Mouse (Mus musculus) gastrocnemius, postnatal 4 days (tissue): ENCODE data around the gene Rxra. TPM values are rescaled to one million over a fixed set of nuclear protein-coding genes. Genes with fewer than 3 reads are reported as not detected.

Experiments
- DNase-seq, 2 experiments: peaks; one replicate each; pipeline ENCODE4 v3.0.0; 2021 to 2022; ENCODE audit warnings: low spot score in 2 of 2, mixed read lengths in 2 of 2
- total RNA-seq, 2 experiments: library from RNA; stranded (reverse); gene quantifications; 2 replicates each; pipeline ENCODE4 v1.2.3; 2021

Gene Rxra
- total RNA-seq, 2 experiments from 2014 or later = 59.0 to 60.2 TPM

GRCm38 (mm10) chr2:27699574-27699973 lies 23.3 kb downstream of the Rxra start:
- peak; percentile 78 to 90 for DNase-seq

GRCm38 (mm10) chr2:27702283-27702682 lies 26.0 kb downstream of the Rxra start:
- DNase-seq = no peak

GRCm38 (mm10) chr2:27702904-27703666 lies 26.8 kb downstream of the Rxra start:
- DNase-seq = no peak

DNA sequence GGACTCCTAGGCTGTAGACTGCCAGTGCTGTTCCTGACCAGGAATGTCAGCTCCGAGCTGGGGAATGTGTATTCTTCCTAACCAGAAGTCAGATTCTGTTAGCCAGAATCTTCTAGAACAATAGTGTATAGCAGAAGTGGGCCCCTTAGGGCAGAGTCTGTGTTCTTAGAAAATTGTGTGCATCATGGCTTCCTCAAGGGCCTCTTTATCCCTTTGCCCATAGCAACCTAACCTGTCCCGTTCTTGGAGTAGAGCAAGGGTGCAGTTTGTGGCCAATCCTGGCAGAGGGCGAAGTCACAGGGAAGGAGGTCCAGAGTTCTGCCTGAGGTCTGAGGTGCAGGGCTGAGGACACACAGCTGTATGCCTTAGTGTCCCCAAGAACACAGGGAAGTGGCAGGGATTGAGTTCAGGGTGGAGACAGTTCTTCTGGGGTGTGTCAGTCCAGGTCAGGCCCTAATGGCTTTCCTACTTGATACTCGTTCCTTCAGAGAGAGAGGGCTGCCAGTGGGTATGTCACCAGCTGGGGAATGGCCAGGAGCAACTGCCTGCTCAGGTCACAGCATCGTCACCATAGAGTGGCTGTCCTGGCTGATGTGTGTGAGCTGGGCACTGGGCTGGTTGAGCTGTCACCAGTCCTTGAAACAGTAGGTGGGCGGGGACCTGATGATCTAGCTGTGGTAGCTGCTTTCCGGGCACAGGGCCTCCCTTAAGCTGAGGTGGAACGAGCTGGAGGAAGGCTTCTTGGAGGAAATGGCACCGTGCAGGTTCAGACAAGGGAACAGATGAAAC lies 27.8 kb downstream of the Rxra start:
- DNase-seq = no peak

- no peak for DNase-seq
Observed at GRCm38 (mm10) chr2:27704641-27705040, 28.4 kb downstream of the Rxra start.

- DNase-seq = no peak
Observed at GRCm38 (mm10) chr2:27710871-27711382, 34.7 kb downstream of the Rxra start.

- DNase-seq = no peak
Observed at GRCm38 (mm10) chr2:27712626-27713025, 36.4 kb downstream of the Rxra start.

- no peak for DNase-seq
Observed at GRCm38 (mm10) chr2:27713378-27713777, 37.1 kb downstream of the Rxra start.

- DNase-seq = no peak
Observed at GRCm38 (mm10) chr2:27714131-27714530, 37.9 kb downstream of the Rxra start.

DNA sequence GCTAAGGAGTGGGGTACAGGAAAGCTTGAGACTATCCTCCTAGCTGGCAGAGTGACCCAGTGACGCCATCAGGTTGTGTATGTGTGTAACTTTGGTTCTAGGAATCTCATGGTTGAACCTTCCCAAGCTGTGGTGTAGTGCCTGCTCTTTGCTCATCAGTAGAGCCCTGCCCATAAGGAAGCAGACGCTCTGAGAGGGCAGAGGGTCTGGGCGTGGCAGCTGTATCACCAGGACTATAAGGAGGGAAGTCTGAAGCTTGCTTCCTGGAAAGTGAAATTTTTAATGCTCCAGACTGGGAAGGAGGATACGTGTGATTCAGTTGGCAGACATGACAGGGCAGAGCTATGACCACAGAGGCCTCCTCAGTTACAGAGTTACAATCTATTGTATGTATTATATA lies 39.0 kb downstream of the Rxra start:
- no peak for DNase-seq

DNA sequence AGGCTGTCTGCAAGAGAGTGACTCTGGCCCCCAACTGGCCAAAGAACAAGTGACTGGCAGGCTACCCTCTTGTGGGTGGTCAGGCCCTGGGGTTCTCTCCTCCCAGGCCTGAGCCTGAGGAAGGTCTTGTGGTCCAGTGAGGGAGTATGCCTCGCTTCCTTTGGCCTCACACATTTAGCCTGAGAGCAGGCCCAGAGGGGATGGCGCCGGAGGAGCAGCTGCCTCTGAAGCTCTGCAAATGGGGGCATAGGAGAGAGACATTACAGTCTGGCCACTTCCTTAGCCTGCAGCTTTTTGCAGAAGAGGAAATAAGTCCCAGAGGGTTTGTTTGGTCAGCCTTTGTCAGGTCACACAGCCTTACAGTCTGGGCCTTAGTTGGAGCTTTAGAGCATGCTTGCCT lies 40.1 kb downstream of the Rxra start:
- no peak for DNase-seq

GRCm38 (mm10) chr2:27718191-27718590 lies 42.0 kb downstream of the Rxra start:
- no peak for DNase-seq

- no peak for DNase-seq
Observed at GRCm38 (mm10) chr2:27719601-27720000, 43.4 kb downstream of the Rxra start.

GRCm38 (mm10) chr2:27721611-27722010 lies 45.4 kb downstream of the Rxra start:
- no peak for DNase-seq

DNA sequence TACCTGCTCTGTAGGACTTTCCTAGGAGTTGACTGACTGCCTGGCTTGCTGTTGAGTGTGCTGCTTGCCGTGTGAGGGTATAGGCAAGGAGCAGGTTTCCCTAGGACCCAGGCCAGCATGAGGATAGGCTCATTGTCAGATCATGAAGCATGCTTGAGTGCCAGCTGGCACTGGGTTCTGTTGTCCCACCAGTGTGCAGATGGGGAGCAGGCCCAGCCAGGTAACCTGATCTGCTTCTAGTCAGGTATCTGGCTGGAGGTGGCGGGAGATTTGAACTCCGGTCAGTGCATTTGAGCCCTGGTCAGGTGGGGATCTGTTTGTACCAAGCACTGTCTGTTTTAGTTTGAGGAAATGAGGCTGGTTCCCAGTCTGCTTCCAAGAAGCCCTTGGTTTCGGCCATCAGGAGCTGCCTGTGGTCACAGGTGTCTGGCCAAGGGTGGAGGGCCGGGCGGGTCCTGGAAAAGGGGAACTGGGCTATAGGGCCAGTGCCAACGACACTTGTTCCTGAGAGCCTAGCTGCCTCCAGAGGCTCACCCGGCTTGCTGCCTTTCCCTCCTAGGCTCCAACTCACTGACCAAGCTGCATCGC lies 48.6 kb downstream of the Rxra start:
- DNase-seq = no peak

DNA sequence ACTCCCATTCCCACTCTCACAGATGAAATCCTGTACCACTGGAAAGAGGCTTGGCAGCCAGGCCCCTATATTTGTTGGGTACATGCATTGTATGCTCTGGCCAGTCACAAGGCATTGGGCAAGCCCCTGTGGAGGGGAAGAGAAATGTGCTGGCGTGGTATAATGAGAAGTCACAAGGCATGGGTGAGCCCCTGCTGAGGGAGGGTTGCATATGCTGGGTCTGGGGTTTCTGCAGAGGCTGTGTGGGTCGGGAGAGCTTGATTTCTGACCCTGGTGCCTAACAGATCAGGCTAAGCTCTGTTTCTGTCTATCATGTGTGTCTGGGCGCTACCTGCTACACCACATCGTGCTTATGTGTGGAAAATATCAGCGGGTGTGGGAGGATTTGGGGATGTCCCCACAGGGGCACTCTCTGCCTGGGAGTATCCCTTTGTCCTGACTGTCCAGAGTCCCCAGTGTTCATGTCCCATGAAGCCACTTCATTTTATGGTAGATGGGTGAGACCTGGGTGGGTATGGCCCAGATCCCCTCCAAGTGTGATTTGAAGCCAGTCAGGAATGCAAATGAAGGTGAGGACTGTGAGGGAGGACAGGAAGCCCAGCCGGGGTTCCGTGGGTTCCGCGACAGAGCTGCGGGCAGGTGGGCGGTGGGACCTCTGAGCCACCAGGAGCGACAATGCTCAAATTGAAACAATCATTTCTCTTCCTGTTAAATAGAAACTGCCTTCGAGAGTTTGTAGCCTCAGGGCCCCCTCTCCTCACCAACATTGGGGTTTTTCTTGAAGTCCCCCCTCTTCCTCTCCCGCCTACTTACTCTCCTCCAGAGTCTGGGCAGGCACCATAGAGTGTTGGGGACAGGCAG lies 52.0 kb downstream of the Rxra start:
- no peak for DNase-seq

GRCm38 (mm10) chr2:27729009-27729408 lies 52.8 kb downstream of the Rxra start:
- DNase-seq = no peak

DNA sequence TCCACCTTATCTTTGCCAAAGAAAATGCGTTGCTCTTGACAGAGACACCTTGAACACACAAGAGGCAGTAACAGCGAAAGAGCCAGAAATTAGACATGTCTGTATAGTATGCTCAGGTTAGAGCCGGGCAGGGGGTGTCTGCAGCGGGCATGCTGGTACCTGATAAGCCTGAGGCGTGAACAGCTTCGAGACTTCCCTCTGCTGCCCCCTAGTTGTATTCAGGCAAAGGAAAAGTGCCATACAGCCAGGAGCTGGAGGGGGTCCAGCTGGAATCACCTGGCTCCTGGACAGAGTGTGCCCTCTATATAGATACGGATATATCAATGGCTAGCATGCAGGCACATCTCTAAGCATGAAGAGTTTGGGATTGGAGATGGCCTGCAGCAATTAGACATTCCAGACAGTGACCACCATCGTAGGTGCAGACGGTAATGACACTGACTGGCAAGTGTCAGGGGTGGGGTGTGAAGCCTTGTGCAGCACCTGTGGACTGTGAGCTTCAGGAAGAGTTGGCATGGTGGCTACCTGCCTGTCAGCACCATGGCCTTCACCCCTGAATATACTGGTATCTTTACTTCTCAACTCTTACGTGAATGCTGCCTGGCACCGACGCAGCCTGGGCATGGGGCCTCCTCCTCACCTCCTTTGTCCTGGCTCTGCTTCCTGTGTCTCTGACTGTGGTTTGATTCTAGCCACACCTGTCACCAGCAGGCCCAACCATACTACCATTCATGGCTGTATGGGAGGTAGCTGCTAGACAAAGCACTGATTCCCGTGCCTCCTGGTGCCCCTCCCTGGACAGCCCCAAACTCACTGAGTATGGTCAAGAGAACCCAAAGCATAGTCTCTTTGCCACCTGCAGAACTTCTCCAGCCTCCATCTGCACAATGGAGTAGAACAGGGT lies 54.0 kb downstream of the Rxra start:
- no peak for DNase-seq

- DNase-seq = no peak
Observed at GRCm38 (mm10) chr2:27733021-27733420, 56.8 kb downstream of the Rxra start.

GRCm38 (mm10) chr2:27734328-27734727 lies 58.1 kb downstream of the Rxra start:
- DNase-seq = no peak
